Comparison of ENCODE assay signal across 10 mouse cellular contexts in the genomic region with DNA sequence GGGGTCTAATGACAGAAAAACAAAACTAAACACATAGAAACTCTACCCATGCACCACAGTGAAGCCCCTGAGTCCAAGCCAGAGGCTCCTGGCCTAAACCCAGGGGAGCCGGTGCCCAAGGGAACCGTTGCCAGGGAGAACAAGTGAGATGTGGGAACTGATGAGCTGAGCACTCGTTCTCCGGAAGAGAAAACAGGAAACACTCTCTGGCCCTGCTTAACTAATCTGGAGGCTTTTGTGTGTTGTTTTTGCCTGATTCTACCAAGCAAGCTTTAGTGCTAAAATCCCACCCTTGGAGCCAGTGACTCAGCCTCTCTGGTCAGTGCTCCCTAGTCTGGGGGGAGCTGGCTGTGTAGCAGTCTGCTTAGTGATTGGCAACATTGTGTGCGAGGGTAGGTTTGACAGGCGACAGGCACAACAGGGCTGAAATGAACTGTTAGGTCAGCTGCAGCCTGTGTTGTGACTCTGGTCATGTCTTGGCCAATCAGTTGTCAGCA.
DNase-seq lines count a peak whose midpoint lies in the region; ATAC-seq and TF ChIP-seq lines count a peak whose summit lies in the region.
"Had no signal": no experiment of that assay in that cellular context is flagged by ENCODE, and none has a peak within 500 bp of the region (broad histone marks: within the 10 kb centered on the region; RNA-seq: fewer than 3 reads in every experiment).

No protein-coding gene starts in this region.

- TF ChIP-seq POLR2A in heart, adult 2 months (IDR thresholded peaks at IDR 0.05; ENCODE audit: insufficient read depth, low read depth, low read length): no peak
- TF ChIP-seq POLR2A in small intestine, adult 2 months (IDR thresholded peaks at IDR 0.05; ENCODE audit: low read depth, low read length): no peak

- no peak overlapping the region for H3K4me3 ChIP-seq in heart, adult 2 months
- no peak overlapping the region for H3K4me3 ChIP-seq in hindbrain, embryonic 16.5 days (ENCODE audit: low read length)
- no peak overlapping the region for H3K4me3 ChIP-seq in small intestine, adult 2 months (ENCODE audit: low read depth, low read length)
- H3K4me3 ChIP-seq: midbrain, embryonic 12.5 days had no signal

- DNase-seq in heart, adult 2 months: no peak
- DNase-seq in heart, postnatal 10 days: no peak
- peak; percentile 45 for DNase-seq in right cerebral cortex, postnatal 14 days
- no peak for DNase-seq in right cerebral cortex, adult 2 months (ENCODE audit: low spot score in 2 of 2)
- no peak for DNase-seq in thymus, postnatal 4 days
- DNase-seq in thymus, postnatal 25 days: no peak
- DNase-seq: cerebellum, adult 18-20 months had no signal

- TF ChIP-seq EP300 in heart, adult 2 months (IDR thresholded peaks at IDR 0.05; ENCODE audit: insufficient read depth, low read depth, low read length): no peak

- no peak overlapping the region for H3K9ac ChIP-seq in heart, adult 2 months (ENCODE audit: low read depth, low read length)
- H3K9ac ChIP-seq in hindbrain, embryonic 16.5 days (ENCODE audit: low read depth, low read length): no peak overlapping the region
- H3K9ac ChIP-seq: midbrain, embryonic 12.5 days had no signal

- 30% methylated on average over 6 of the region's 6 CpGs for WGBS in heart, adult 2 months
- 23% methylated on average over 6 of the region's 6 CpGs for WGBS in hindbrain, embryonic 16.5 days
- 63% methylated on average over 6 of the region's 6 CpGs for WGBS in small intestine, adult 2 months

- no peak for TF ChIP-seq CTCF in heart, adult 2 months (IDR thresholded peaks at IDR 0.05)
- TF ChIP-seq CTCF in small intestine, adult 2 months (IDR thresholded peaks at IDR 0.05; ENCODE audit: extremely low read depth, insufficient read length, insufficient replicate concordance, low read depth, low read length): no peak

- peak overlapping the region; percentile 28; the same call in 1 of the 2 replicates for H3K27ac ChIP-seq in heart, adult 2 months
- peak overlapping the region; percentile 69 for H3K27ac ChIP-seq in hindbrain, embryonic 16.5 days (ENCODE audit: low read depth, low read length)
- H3K27ac ChIP-seq in small intestine, adult 2 months (ENCODE audit: insufficient read depth, low read depth, low read length): 0 out of 2 replicates have a peak overlapping the region, but pooled peaks have one; percentile 26
- H3K27ac ChIP-seq: midbrain, embryonic 12.5 days had no signal

- H3K36me3 ChIP-seq in heart, adult 2 months (ENCODE audit: control insufficient read depth, insufficient read depth, low read length): no peaks in the 10 kb centered on the region
- H3K36me3 ChIP-seq in hindbrain, embryonic 16.5 days (ENCODE audit: control insufficient read depth, insufficient read depth, low read length): no peaks in the 10 kb centered on the region
- H3K36me3 ChIP-seq in small intestine, adult 2 months (ENCODE audit: control insufficient read depth, insufficient read depth, low read length): no peaks in the 10 kb centered on the region
- H3K36me3 ChIP-seq: midbrain, embryonic 12.5 days had no signal

- H3K9me3 ChIP-seq in hindbrain, embryonic 16.5 days (ENCODE audit: control insufficient read depth, low read length): no peaks in the 10 kb centered on the region
- H3K9me3 ChIP-seq: midbrain, embryonic 12.5 days had no signal

- no peaks in the 10 kb centered on the region for H3K79me2 ChIP-seq in heart, adult 2 months (replicated peaks; ENCODE audit: control insufficient read depth, insufficient read depth, low read length)

- H3K27me3 ChIP-seq in heart, adult 2 months (ENCODE audit: control insufficient read depth, insufficient read depth, low read length): no peaks in the 10 kb centered on the region
- H3K27me3 ChIP-seq in hindbrain, embryonic 16.5 days (replicated peaks; ENCODE audit: control insufficient read depth, insufficient read depth, low read length): no peaks in the 10 kb centered on the region
- no peaks in the 10 kb centered on the region for H3K27me3 ChIP-seq in small intestine, adult 2 months (ENCODE audit: control insufficient read depth, insufficient read depth, low read length)

- peak; percentile 89 for ATAC-seq in hindbrain, embryonic 16.5 days

- peaks cover 2% of the 10 kb centered on the region; the same call in 1 of the 2 replicates for H3K4me1 ChIP-seq in heart, adult 2 months (ENCODE audit: control insufficient read depth, insufficient read depth, low read length)
- peaks cover 5% of the 10 kb centered on the region for H3K4me1 ChIP-seq in hindbrain, embryonic 16.5 days (ENCODE audit: control insufficient read depth, insufficient read depth, low read depth, low read length)
- H3K4me1 ChIP-seq in small intestine, adult 2 months (ENCODE audit: control insufficient read depth, insufficient read depth, insufficient read length, low read length): peaks cover 3% of the 10 kb centered on the region; the same call in 1 of the 2 replicates

- no peak overlapping the region for H3K4me2 ChIP-seq in hindbrain, embryonic 16.5 days (ENCODE audit: low read length)
- H3K4me2 ChIP-seq: midbrain, embryonic 12.5 days had no signal

- intact Hi-C loops in heart, adult 2 months (cut with DNase I): no loop called here
- intact Hi-C loops in heart, postnatal 10 days (cut with DNase I): no loop called here
